Mouse (Mus musculus) lung, embryonic 15.5 days (tissue): ENCODE data around the gene Fbxo47. TPM values are rescaled to one million over a fixed set of nuclear protein-coding genes. Genes with fewer than 3 reads are reported as not detected.
"Not testable (repeated sequence)": the region's sequence is repeated elsewhere in the genome, so short reads cannot be mapped to it uniquely, and the experiment has no call there.

Source experiments
- ATAC-seq: fragments of 200-750 bp; cut with Nextera tagmentation; 2 replicates; pipeline ENCODE4 v1.8.0; 2017; ENCODE audit warnings: moderate number of reproducible peaks, borderline replicate concordance; ENCODE audit not compliant: low FRiP score, low TSS enrichment; ENCODE audit errors: extremely low read depth
- H3K27ac ChIP-seq: fragments of 300-500 bp; sonication (generic); 2 replicates; pipeline ENCODE4 v1.5.1; 2015; ENCODE audit warnings: moderate library complexity, mild to moderate bottlenecking, inconsistent platforms
- H3K27me3 ChIP-seq: fragments of 300-500 bp; sonication (generic); 2 replicates; pipeline ENCODE4 v1.6.1; 2015; ENCODE audit warnings: inconsistent platforms
- H3K36me3 ChIP-seq: fragments of 300-500 bp; sonication (generic); 2 replicates; pipeline ENCODE4 v1.6.1; 2015; ENCODE audit warnings: inconsistent platforms
- H3K4me1 ChIP-seq: fragments of 300-500 bp; sonication (generic); 2 replicates; pipeline ENCODE4 v1.6.1; 2015; ENCODE audit warnings: inconsistent platforms
- H3K4me2 ChIP-seq: fragments of 300-500 bp; sonication (generic); 2 replicates; pipeline ENCODE4 v1.6.1; 2015; ENCODE audit warnings: inconsistent platforms, mild to moderate bottlenecking, moderate library complexity
- H3K4me3 ChIP-seq: fragments of 300-500 bp; sonication (generic); 2 replicates; pipeline ENCODE4 v1.5.1; 2015; ENCODE audit warnings: mild to moderate bottlenecking, inconsistent platforms
- H3K9ac ChIP-seq: fragments of 300-500 bp; sonication (generic); 2 replicates; pipeline ENCODE4 v1.6.1; 2015; ENCODE audit warnings: inconsistent platforms
- H3K9me3 ChIP-seq: fragments of 300-500 bp; sonication (generic); 2 replicates; pipeline ENCODE4 v1.6.1; 2016; ENCODE audit warnings: inconsistent platforms
- WGBS: fragments of 180-500 bp; shearing (Covaris S2); methylation state at CpG from one replicate; pipeline ENCODE4 v1.1.7; 2015; 5-methylcytosine and 5-hydroxymethylcytosine counted together
- polyA plus RNA-seq: library from polyadenylated mRNA; unstranded; fragments of >200 nt; fragmentation: Nextera tagmentation; extraction: Ambion mirVana; gene quantifications from 2 replicates; pipeline ENCODE4 v1.2.1, GENCODE M21; 2015

Fbxo47 gene
- polyA plus RNA-seq, 1 experiment from 2014 or later = 0.64 TPM

DNA sequence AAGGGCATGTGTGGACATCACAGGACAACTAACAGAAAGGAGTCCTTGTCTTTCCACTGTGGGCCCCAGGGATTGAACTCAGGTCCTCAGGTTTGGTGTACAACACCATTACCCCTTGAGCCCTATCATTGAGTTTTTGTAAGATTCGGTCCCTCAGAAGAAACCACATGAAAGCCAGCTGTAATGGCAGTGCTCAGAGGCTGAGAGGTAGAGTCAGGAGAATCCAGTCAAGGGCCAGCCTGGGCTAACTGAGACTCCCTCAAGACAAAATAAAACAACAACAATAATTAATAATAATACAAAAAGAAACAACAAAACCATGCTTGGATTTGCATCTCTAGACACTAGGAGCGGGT is 43.8 kb downstream of the Fbxo47 start:
- WGBS = 62% methylated on average over 2 of the region's 2 CpGs
- Histone ChIP-seq H3K4me1 (peaks cover 14% of the 10 kb centered on the region; the same call in 1 of the 2 replicates), H3K27ac (0 out of 2 replicates have a peak overlapping the region, but pooled peaks have one; percentile 13), H3K4me2 (peak overlapping the region; percentile 57), H3K27me3 (no peaks in the 10 kb centered on the region), H3K36me3 (peaks cover 28% of the 10 kb centered on the region), H3K4me3 (no peak overlapping the region), H3K9ac (no peak overlapping the region), H3K9me3 (no peaks in the 10 kb centered on the region)
- ATAC-seq = no peak

DNA sequence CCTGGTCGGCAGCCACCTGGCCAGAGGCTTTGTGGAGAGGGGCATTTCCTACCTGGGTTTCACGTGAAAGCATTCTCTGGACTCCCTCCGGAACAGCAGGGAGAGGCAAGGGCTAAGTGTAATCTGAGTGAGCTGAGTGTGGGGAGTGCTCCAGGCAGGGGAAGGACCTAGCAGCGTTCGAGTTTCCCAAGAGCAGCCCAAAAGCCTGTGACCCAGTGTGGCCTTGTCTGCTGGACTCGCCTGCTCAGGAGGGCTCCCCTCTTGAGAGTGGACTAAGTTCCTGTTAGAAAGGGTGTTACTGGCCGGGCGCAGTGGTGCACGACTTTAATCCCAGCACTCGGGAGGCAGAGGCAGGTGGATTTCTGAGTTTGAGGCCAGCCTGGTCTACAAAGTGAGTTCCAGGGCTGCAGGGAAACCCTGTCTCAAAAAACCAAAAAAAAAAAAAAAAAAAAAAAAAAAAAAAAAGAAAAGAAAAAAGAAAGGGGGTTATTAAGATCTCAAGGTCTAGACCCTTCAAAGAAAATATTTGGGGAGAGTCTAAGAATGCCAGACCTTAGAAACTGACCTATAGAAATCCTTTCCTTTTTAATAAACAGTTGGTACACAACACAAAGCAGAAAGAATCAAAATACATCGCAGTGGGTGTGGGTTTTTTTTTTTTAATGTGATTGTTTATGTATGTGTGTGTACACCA is 44.4 kb downstream of the Fbxo47 start:
- H3K4me1 ChIP-seq = peaks cover 14% of the 10 kb centered on the region; the same call in 1 of the 2 replicates
- H3K9ac ChIP-seq = no peak overlapping the region
- H3K27me3 ChIP-seq = no peaks in the 10 kb centered on the region
- 49% methylated on average over 11 of the region's 11 CpGs for WGBS
- H3K27ac ChIP-seq = peak overlapping the region; percentile 13; the same call in 1 of the 2 replicates
- no peaks in the 10 kb centered on the region for H3K9me3 ChIP-seq
- H3K4me3 ChIP-seq = no peak overlapping the region
- no peak overlapping the region for H3K4me2 ChIP-seq
- H3K36me3 ChIP-seq = peaks cover 33% of the 10 kb centered on the region
- no peak for ATAC-seq

DNA sequence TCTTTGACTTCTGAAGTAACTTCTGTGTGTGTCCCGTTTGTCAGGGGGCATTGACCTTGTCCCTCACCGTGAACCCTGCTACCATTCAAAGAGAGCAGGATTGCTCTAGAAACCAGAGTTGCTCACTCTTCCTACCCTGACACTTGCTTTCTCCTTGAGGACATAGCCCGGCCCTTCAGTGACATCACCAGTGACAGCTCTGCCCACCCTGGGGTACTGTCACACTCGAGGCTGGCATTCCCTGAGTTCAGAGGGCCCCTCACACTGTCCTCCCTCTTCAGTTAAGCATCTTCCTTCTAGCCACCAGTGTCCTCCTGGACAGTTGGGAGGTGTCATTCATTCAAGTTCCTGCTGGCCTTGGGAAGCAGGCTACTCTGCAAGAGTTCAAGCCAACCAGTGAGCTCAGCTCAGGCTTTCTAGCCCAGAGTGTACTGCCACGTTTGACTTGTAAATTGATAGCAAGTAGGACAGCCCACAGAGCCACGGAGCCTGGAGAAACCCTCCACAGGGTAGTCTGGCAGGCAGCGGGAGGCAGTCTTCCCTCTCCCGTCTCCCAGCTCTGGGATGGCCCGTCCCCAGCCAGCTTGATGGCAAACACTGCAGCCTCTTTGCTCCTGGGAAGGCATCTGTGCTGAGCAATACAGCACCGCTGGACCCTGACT is 45.0 kb downstream of the Fbxo47 start:
- ATAC-seq = no peak
- WGBS = 33% methylated on average over 10 of the region's 10 CpGs
- H3K4me2 ChIP-seq = no peak overlapping the region
- H3K36me3 ChIP-seq = peaks cover 40% of the 10 kb centered on the region
- no peaks in the 10 kb centered on the region for H3K27me3 ChIP-seq
- H3K9me3 ChIP-seq = no peaks in the 10 kb centered on the region
- peak overlapping the region; percentile 12; the same call in 1 of the 2 replicates for H3K27ac ChIP-seq
- no peak overlapping the region for H3K4me3 ChIP-seq
- H3K9ac ChIP-seq = no peak overlapping the region
- H3K4me1 ChIP-seq = peaks cover 14% of the 10 kb centered on the region; the same call in 1 of the 2 replicates

DNA sequence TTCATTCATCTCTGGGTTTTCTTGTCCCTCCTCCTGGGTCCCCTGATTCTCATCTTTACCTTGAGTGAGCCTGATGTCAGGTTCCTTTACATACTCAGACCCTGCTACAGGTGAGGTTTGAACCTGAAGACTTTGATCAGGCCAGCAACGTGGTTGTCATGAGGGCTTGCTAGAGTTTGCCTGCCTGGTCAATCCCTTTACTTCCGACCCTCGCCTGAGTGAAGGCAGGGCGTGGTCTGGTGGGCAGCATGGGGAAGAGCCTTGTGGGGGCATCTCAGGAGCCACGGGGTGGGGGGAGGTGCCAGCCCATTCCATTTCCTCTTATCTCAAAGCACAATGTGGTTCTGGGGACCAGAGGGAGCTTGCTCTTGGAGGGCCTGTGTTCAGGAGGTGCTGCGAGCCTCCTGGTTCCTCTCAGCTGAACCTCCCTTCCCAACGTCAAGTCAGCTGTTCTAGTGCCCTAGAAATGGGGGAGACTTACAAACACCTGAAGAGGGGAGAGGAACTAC is 46.3 kb downstream of the Fbxo47 start:
- Histone ChIP-seq H3K27me3 (no peaks in the 10 kb centered on the region), H3K4me1 (peaks cover 21% of the 10 kb centered on the region; the same call in 1 of the 2 replicates), H3K9me3 (no peaks in the 10 kb centered on the region), H3K36me3 (peaks cover 51% of the 10 kb centered on the region), H3K4me2 (no peak overlapping the region), H3K27ac (no peak overlapping the region), H3K4me3 (no peak overlapping the region), H3K9ac (no peak overlapping the region)
- no peak for ATAC-seq
- WGBS = 71% methylated on average over 7 of the region's 7 CpGs

DNA sequence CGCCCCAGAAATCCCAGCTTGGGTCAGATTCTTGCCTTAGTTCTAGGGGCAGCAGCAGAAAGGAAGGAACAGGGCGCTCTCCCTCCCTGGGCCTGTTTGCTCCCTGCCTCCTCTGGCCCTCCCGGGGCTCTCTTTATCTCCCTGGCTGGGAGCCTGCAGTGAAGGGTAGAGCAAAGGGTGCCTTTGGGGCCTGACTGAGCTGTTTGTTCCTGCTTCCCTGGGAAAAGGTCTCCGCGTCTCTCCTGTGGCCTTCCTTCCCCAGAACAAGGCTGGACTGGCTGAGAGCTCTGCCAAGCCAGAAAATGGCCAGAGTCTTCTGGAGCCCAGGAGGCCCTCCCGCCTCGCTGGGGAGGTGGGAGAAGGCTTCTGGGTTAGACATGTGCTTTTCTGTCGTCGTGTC is 46.9 kb downstream of the Fbxo47 start:
- WGBS = 70% methylated on average over 9 of the region's 9 CpGs
- H3K27me3 ChIP-seq, H3K9ac ChIP-seq, H3K27ac ChIP-seq, ATAC-seq, H3K4me2 ChIP-seq, H3K4me3 ChIP-seq, H3K9me3 ChIP-seq: not testable (repeated sequence)
- peaks cover 58% of the 10 kb centered on the region for H3K36me3 ChIP-seq
- H3K4me1 ChIP-seq = peaks cover 21% of the 10 kb centered on the region; the same call in 1 of the 2 replicates

DNA sequence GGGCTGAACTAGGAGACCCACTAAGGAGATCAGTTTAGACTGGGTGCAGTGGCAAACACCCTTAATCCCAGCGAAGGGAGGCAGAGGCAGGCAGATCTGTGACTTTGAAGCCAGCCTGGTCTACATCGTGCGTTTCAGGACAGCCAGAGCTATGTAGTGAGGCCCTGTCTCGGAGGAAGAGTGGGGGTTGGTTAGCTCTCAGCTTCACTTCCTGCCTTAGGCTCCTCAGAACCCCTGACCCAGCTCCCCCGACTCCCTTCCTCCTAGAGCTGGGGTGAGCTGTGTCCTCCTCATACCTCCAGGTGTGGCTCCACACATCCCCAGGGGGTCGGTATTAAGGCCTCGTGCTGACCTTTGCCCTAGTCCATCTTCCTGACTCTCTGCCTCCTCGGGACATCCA is 47.4 kb downstream of the Fbxo47 start:
- Histone ChIP-seq H3K27me3 (no peaks in the 10 kb centered on the region), H3K27ac (no peak overlapping the region), H3K4me1 (0 out of 2 replicates have a peak, but pooled peaks cover 16% of the 10 kb centered on the region), H3K36me3 (peaks cover 62% of the 10 kb centered on the region), H3K4me2 (no peak overlapping the region), H3K9me3 (no peaks in the 10 kb centered on the region), H3K4me3 (no peak overlapping the region), H3K9ac (no peak overlapping the region)
- WGBS = 53% methylated on average over 8 of the region's 8 CpGs
- ATAC-seq = no peak

DNA sequence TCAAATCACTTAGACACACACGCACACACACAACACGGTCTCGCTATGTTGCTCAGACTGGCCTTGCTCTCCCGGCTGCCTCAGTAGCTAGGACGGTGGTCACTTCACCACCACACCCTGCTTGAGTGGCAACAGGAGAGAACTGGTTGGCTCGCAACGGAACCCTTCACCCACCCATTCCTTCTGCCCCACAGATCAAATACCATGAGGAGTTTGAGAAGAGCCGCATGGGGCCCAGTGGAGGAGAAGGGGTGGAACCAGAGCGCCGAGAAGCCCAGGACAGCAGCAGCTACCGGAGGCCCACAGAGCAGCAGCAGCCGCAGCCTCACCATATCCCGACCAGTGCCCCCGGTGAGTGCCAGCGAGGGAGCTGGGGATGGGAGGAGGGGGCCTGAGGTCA is 50.6 kb downstream of the Fbxo47 start:
- 64% methylated on average over 15 of the region's 15 CpGs for WGBS
- Histone ChIP-seq H3K4me1 (0 out of 2 replicates have a peak, but pooled peaks cover 8% of the 10 kb centered on the region), H3K36me3 (peaks cover 71% of the 10 kb centered on the region), H3K9ac (no peak overlapping the region), H3K27ac (no peak overlapping the region; the same call in 1 of the 2 replicates), H3K4me3 (no peak overlapping the region), H3K9me3 (no peaks in the 10 kb centered on the region), H3K27me3 (no peaks in the 10 kb centered on the region), H3K4me2 (no peak overlapping the region)
- no peak for ATAC-seq

DNA sequence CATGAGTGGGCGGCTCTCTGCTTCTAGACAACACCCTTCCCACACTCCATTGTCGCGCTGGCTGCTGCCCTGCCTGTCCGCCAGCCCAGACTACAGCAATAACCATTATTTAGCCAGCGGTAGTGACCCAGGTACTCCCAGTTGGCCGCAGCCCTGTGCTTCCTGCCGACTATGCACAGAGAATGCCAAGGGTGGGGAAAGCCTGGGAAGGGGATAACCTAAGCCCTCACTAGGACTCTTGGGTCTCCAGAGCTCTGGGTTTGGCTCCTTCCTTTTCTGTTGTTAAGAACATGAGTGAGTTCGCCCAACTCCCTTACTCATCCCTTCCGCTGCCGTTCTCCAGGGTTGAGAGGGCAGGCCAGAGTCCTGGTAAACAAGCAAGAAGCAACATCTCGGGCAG is 52.0 kb downstream of the Fbxo47 start:
- WGBS = 76% methylated on average over 11 of the region's 11 CpGs
- Histone ChIP-seq H3K36me3 (peaks cover 66% of the 10 kb centered on the region), H3K27me3 (no peaks in the 10 kb centered on the region), H3K27ac (0 out of 2 replicates have a peak overlapping the region, but pooled peaks have one; percentile 3), H3K4me3 (no peak overlapping the region), H3K4me1 (0 out of 2 replicates have a peak, but pooled peaks cover 8% of the 10 kb centered on the region), H3K4me2 (no peak overlapping the region), H3K9ac (no peak overlapping the region), H3K9me3 (no peaks in the 10 kb centered on the region)
- no peak for ATAC-seq

DNA sequence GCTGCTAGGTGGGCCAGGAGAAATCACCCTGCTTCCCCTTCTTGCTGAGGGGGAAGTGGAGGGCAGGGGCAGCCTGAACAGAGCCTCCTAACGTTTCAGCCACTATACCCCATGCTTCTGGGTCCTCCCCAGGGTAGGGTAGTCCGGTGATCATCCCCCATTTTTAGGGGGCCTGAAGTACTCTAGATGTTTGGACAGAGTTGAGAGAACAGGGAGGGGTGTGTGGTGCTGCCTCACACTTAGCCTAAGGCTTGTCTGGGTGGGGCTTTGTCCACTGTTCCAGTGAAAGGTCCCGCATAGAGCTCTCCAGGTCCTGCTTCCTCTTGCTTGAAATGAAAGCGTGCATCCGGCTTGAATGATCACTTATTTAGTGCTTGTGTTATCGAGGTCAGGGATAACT is 53.5 kb downstream of the Fbxo47 start:
- Histone ChIP-seq H3K4me3 (no peak overlapping the region), H3K9ac (no peak overlapping the region), H3K4me2 (no peak overlapping the region), H3K27ac (no peak overlapping the region), H3K4me1 (0 out of 2 replicates have a peak, but pooled peaks cover 8% of the 10 kb centered on the region), H3K9me3 (no peaks in the 10 kb centered on the region), H3K36me3 (peaks cover 66% of the 10 kb centered on the region), H3K27me3 (no peaks in the 10 kb centered on the region)
- WGBS = 61% methylated on average over 6 of the region's 6 CpGs
- no peak for ATAC-seq

DNA sequence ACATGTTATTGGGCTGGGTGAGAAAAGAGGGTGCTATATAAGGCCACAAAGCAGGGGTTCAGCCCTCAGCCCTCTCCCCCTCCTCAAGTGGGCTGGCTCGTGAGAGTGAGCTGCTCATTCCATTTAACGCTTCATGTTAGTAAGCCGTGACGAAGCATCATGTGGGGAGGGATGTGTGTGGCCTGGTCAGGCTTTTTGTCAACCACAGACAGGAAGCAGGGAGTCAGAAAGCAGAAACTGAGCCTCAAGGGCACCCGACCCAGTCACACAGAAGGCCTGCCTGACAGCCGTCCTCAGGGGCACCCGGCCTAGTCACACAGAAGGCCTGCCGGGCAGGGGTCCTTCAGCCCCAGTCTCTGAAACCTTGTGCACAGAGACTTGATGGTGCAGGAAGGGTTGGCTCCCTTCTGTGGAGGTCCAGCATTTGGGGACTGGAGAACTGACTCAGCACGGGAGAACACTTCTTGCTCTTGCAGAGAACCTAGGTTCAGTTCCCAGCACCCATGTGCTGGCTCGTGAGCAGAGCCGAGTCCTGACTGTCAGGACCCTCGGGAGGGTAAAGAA is 54.0 kb downstream of the Fbxo47 start:
- Histone ChIP-seq H3K4me1 (peaks cover 10% of the 10 kb centered on the region; the same call in 1 of the 2 replicates), H3K36me3 (peaks cover 67% of the 10 kb centered on the region), H3K27me3 (no peaks in the 10 kb centered on the region), H3K4me3 (no peak overlapping the region), H3K9me3 (no peaks in the 10 kb centered on the region), H3K9ac (no peak overlapping the region), H3K4me2 (no peak overlapping the region), H3K27ac (no peak overlapping the region)
- 73% methylated on average over 12 of the region's 12 CpGs for WGBS
- no peak for ATAC-seq

DNA sequence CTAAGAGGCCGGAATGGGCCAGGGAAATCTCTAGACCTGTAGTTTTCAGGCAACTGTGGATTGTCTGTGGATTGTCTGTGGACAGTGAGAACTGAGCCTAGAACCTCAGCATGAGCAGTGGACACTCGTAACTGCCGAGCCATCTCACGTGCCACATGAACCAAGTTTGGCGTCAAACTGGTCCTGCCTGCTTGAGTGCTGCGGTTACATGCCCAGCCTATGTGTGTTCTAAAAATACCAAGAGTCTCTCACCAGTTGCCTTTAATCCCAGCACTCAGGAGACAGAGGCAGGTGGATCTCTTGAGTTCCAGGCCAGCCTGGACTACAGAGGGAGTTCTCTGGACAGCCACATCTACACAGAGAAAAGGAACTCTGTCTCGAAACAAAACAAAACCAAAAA is 54.6 kb downstream of the Fbxo47 start:
- 90% methylated on average over 7 of the region's 7 CpGs for WGBS
- H3K27me3 ChIP-seq = no peaks in the 10 kb centered on the region
- H3K9me3 ChIP-seq = no peaks in the 10 kb centered on the region
- no peak for ATAC-seq
- H3K4me1 ChIP-seq = peaks cover 14% of the 10 kb centered on the region; the same call in 1 of the 2 replicates
- H3K4me2 ChIP-seq = no peak overlapping the region
- no peak overlapping the region for H3K27ac ChIP-seq
- H3K4me3 ChIP-seq = no peak overlapping the region
- peaks cover 67% of the 10 kb centered on the region for H3K36me3 ChIP-seq
- H3K9ac ChIP-seq = no peak overlapping the region

DNA sequence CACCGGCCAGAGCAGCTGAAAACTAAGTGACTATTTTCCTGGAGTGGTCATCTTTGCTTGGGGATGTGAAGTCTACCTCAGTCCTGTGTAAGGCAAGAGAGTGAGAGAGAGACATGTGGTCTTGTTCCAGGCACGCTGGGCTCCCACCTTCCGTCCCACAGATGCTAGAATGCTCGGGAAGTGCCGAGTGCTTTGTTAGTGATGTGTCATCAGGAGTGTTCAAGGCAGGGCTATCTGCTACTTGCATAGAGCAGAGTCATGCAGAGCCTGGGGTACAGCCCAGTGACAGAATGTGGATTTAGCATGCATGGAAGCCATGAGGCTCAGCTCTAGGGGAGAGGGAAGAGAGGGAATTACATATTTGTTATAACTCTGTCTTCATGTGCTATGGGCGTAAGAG is 56.3 kb downstream of the Fbxo47 start:
- Histone ChIP-seq H3K4me2 (no peak overlapping the region), H3K27me3 (no peaks in the 10 kb centered on the region), H3K9me3 (no peaks in the 10 kb centered on the region), H3K9ac (no peak overlapping the region), H3K27ac (no peak overlapping the region), H3K36me3 (peaks cover 63% of the 10 kb centered on the region), H3K4me1 (peaks cover 8% of the 10 kb centered on the region; the same call in 1 of the 2 replicates), H3K4me3 (no peak overlapping the region)
- no peak for ATAC-seq
- 84% methylated on average over 6 of the region's 6 CpGs for WGBS
